Mouse (Mus musculus) limb, embryonic 14.5 days (tissue): ENCODE data around the gene Zbed5. TPM values are rescaled to one million over a fixed set of nuclear protein-coding genes. Genes with fewer than 3 reads are reported as not detected.

Experiments
- ATAC-seq: fragments of 200-750 bp; cut with Nextera tagmentation; 2 replicates; pipeline ENCODE4 v1.8.0; 2017; ENCODE audit warnings: low read depth, moderate number of reproducible peaks, moderate TSS enrichment; ENCODE audit not compliant: low FRiP score
- DNase-seq: peaks from one replicate; pipeline ENCODE4 v3.0.0-alpha.2; 2015; ENCODE audit warnings: low spot score
- H3K27ac ChIP-seq: fragments of 300-500 bp; sonication (generic); replicated peaks from 2 replicates; pipeline ENCODE4 v1.5.1; 2014; ENCODE audit warnings: low read depth, mild to moderate bottlenecking, low read length, moderate library complexity, mixed read lengths
- H3K27me3 ChIP-seq: fragments of 300-500 bp; sonication (generic); 2 replicates; pipeline ENCODE4 v1.6.1; 2014; ENCODE audit warnings: low read length, mixed read lengths; ENCODE audit not compliant: control insufficient read depth, insufficient read depth
- H3K36me3 ChIP-seq: fragments of 300-500 bp; sonication (generic); 2 replicates; pipeline ENCODE4 v1.6.1; 2014; ENCODE audit warnings: mild to moderate bottlenecking, low read length, moderate library complexity, mixed read lengths; ENCODE audit not compliant: control insufficient read depth, insufficient read depth
- H3K4me1 ChIP-seq: fragments of 300-500 bp; sonication (generic); 2 replicates; pipeline ENCODE4 v1.6.1; 2014; ENCODE audit warnings: antibody characterized with exemption, low read length, mixed read lengths; ENCODE audit not compliant: control insufficient read depth, insufficient read depth
- H3K4me2 ChIP-seq: fragments of 300-500 bp; sonication (generic); replicated peaks from 2 replicates; pipeline ENCODE4 v1.6.1; 2014; ENCODE audit warnings: low read depth, mild to moderate bottlenecking, low read length, moderate library complexity; ENCODE audit not compliant: severe bottlenecking
- H3K4me3 ChIP-seq: fragments of 300-500 bp; sonication (generic); replicated peaks from 2 replicates; pipeline ENCODE4 v1.5.1; 2014; ENCODE audit warnings: low read length
- H3K9ac ChIP-seq: fragments of 300-500 bp; sonication (generic); 2 replicates; pipeline ENCODE4 v1.6.1; 2014; ENCODE audit warnings: mild to moderate bottlenecking, low read depth, low read length, moderate library complexity; ENCODE audit not compliant: severe bottlenecking
- H3K9me3 ChIP-seq: fragments of 300-500 bp; sonication (generic); 2 replicates; pipeline ENCODE4 v1.6.1; 2016; ENCODE audit warnings: low read length; ENCODE audit not compliant: control insufficient read depth
- POLR2A ChIP-seq: fragments of 200-500 bp; IDR thresholded peaks from 2 replicates; pipeline ENCODE4 v1.8.0; 2012; ENCODE audit warnings: inconsistent platforms, mild to moderate bottlenecking, moderate library complexity, borderline replicate concordance; ENCODE audit not compliant: insufficient read depth, insufficient read length; ENCODE audit errors: extremely low read depth
- WGBS: fragments of 180-500 bp; shearing (Covaris S2); extraction: QIAGEN DNeasy Blood & Tissue Kit; methylation state at CpG from one replicate; pipeline ENCODE4 v1.1.7; 2014; 5-methylcytosine and 5-hydroxymethylcytosine counted together
- polyA plus RNA-seq, 2 experiments: library from polyadenylated mRNA; depleted of rRNA in 1 of 2; stranded (reverse) in 1 of 2; unstranded in 1 of 2; fragments of >200 nt; fragmentation: Nextera tagmentation in 1 of 2; extraction: Ambion mirVana in 1 of 2; gene quantifications; 2 replicates each; pipeline versions ENCODE4 v1.2.1 to v1.2.3; 2012 to 2014

Gene Zbed5
- polyA plus RNA-seq, 2 experiments, result 8.2 to 9.1 TPM

DNA sequence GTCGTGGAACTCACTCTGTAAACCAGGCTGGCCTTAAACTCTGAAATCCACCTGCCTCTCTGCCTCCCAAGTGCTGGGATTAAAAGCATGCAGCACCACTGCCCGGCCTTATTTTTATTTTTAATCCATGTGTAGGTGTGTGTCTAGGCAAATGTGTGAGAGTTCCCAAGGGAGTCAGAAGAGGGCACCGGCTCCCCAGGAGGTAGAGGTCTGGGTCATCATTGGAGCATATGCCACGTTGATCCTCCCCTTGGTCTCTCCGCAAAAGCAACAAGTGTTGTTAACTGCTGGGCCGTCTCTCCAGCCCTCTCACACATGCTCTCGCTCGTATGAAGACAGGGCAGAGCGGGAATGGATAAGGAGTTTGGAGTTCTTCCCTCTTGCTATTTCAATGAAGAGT is 23.2 kb downstream of the Zbed5 start:
- Histone ChIP-seq H3K4me2 (no peak overlapping the region), H3K4me3 (no peak overlapping the region)

GRCm38 (mm10) chr5:129919320-129919719 is 23.8 kb downstream of the Zbed5 start:
- H3K4me3 ChIP-seq, result no peak overlapping the region
- TF ChIP-seq POLR2A, result no peak
- no peaks in the 10 kb centered on the region for H3K36me3 ChIP-seq
- DNase-seq, result no peak
- H3K9me3 ChIP-seq, result no peaks in the 10 kb centered on the region
- no peak overlapping the region for H3K4me2 ChIP-seq
- H3K4me1 ChIP-seq, result no peaks in the 10 kb centered on the region
- 57% methylated on average over 8 of the region's 8 CpGs for WGBS
- no peak overlapping the region for H3K27ac ChIP-seq
- no peaks in the 10 kb centered on the region for H3K27me3 ChIP-seq
- ATAC-seq, result no peak
- no peak overlapping the region for H3K9ac ChIP-seq

More for the DNA sequence above, 23.2 kb downstream of the Zbed5 start:
- 72% methylated on average over 9 of the region's 9 CpGs for WGBS
- Histone ChIP-seq H3K9me3 (no peaks in the 10 kb centered on the region), H3K27ac (no peak overlapping the region), H3K36me3 (no peaks in the 10 kb centered on the region), H3K4me1 (no peaks in the 10 kb centered on the region), H3K27me3 (no peaks in the 10 kb centered on the region), H3K9ac (no peak overlapping the region)
- ATAC-seq, result no peak
- DNase-seq, result no peak
- TF ChIP-seq POLR2A, result no peak

GRCm38 (mm10) chr5:129921972-129922371 is 26.4 kb downstream of the Zbed5 start:
- H3K4me1 ChIP-seq, result no peaks in the 10 kb centered on the region
- TF ChIP-seq POLR2A, result no peak
- H3K27ac ChIP-seq, result no peak overlapping the region
- no peak overlapping the region for H3K4me2 ChIP-seq
- ATAC-seq (no peak), DNase-seq (no peak)
- no peaks in the 10 kb centered on the region for H3K27me3 ChIP-seq
- H3K4me3 ChIP-seq, result no peak overlapping the region
- H3K9ac ChIP-seq, result no peak overlapping the region
- 87% methylated on average over 4 of the region's 4 CpGs for WGBS
- H3K36me3 ChIP-seq, result no peaks in the 10 kb centered on the region
- no peaks in the 10 kb centered on the region for H3K9me3 ChIP-seq

DNA sequence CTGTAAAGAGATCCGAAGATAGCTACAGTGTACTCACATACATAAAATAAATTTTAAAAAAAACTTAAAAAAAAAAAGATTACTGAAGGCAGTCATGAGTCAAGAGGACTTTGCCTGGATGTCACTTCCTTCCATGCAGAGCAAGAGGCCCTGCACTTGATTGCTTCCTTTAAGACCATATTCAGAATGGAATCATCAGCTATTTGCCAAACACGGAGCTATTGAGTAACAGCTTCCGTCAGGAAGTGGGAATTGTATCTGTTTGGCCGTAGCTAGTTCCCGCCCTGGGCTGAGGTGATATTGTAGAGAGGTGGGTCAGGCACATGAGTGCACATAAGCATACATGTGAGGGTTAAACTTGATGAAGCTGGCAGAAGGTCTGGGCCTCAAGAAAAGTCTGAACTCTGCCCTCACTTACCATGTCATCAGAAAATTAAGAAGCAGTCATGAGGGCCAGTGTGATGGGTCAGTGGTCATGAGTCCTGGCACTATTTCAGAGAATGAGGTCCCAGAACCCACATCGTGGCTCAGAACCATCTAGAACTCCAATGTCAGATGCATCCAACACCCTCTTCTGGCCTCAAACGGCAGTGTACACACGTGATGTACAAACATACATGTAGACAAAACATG is 29.4 kb downstream of the Zbed5 start:
- no peaks in the 10 kb centered on the region for H3K9me3 ChIP-seq
- no peak for TF ChIP-seq POLR2A
- WGBS, result 84% methylated on average over 8 of the region's 8 CpGs
- no peak overlapping the region for H3K4me3 ChIP-seq
- DNase-seq (no peak), ATAC-seq (no peak)
- H3K27me3 ChIP-seq, result no peaks in the 10 kb centered on the region
- H3K27ac ChIP-seq, result no peak overlapping the region
- H3K4me2 ChIP-seq, result no peak overlapping the region
- H3K9ac ChIP-seq, result no peak overlapping the region
- no peaks in the 10 kb centered on the region for H3K4me1 ChIP-seq
- H3K36me3 ChIP-seq, result no peaks in the 10 kb centered on the region

GRCm38 (mm10) chr5:129925933-129926332 is 30.4 kb downstream of the Zbed5 start:
- H3K4me1 ChIP-seq, result no peaks in the 10 kb centered on the region
- no peak overlapping the region for H3K4me3 ChIP-seq
- H3K9me3 ChIP-seq, result no peaks in the 10 kb centered on the region
- DNase-seq, result no peak
- WGBS, result 74% methylated on average over 5 of the region's 5 CpGs
- no peak overlapping the region for H3K27ac ChIP-seq
- no peaks in the 10 kb centered on the region for H3K36me3 ChIP-seq
- no peak for TF ChIP-seq POLR2A
- ATAC-seq, result no peak
- H3K27me3 ChIP-seq, result no peaks in the 10 kb centered on the region
- no peak overlapping the region for H3K9ac ChIP-seq
- H3K4me2 ChIP-seq, result no peak overlapping the region
